Mouse (Mus musculus) urinary bladder, adult 2 months (tissue): Measurements from ENCODE around the gene Tmem203. TPM values are rescaled to one million over a fixed set of nuclear protein-coding genes. Genes with fewer than 3 reads are reported as not detected.

Experiments used
- DNase-seq: peaks from one replicate; pipeline ENCODE4 v3.0.0; 2022; ENCODE audit warnings: low spot score
- polyA plus RNA-seq: library from polyadenylated mRNA; depleted of rRNA; stranded (reverse); fragments of >200 nt; gene quantifications from 2 replicates; pipeline ENCODE4 v1.2.3, GENCODE M21; 2012; rRNA removed

The Tmem203 gene
- polyA plus RNA-seq, 1 experiment, result 34.2 TPM

DNA sequence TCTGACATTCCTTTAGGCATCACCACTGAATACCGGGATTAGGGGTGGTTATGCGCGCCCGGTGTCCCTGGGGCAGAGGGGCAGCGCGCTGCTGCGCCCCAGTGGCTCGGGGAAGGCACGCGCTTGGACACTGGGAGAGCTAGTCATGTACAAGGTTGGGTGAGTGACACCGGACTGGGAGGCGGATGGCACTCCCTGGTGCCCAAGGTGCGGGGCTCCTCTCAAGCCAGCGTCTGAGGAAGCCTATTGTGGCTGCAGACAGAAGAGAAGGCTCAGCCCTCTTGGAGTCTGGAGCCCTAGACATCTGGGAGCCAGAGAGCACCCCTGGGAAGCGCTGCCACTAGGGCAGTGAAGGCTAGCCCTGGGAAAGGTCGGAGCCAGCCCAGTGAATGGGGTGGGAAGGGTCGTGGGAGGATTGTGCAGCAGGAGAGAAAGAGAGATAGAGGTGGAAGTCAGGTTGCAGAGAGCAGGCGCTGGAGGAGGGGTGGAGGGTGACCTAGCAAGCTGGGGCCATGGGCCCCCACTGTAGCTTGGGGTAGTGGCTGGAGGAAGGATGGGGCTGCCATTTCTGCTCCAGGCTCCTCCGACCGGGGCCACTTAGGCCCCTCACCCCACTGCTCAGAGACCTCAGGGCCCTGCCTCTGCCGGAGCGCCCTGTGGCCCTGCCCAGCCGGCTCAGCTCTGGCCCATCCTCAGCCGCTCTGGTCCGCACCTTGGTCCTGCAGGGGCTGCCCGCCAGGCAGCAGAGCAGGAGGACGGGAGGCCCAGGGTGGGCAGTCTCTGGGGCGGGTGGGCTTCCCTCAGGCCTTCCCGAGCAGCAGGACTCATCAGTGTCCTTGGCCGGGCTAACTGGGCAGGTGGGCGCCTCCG is 36.2 kb downstream of the Tmem203 start:
- no peak for DNase-seq

DNA sequence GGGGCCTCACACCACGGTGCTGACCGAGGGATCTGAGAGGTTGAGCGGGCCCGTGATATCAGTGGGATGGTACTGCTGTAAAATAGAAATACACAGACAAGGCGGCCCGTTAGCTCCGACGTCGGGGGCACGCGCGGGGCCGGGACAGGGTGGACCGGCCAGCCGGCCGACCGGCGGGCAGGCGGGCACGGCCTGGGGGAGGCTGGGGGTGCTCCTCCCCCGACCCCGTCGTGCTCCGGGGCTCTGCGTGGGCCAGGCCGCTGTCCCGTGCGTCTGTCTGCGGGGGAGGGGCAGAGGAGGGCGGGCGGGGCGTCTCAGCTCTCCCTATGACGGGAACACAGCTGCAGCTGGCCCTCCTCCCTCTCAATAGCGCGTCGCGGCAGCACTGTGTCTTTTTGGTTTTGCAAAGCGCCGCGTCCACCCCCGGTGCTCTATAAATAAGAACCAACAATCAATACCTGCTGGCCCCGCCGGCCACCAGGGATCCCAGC is 36.9 kb downstream of the Tmem203 start:
- no peak for DNase-seq

DNA sequence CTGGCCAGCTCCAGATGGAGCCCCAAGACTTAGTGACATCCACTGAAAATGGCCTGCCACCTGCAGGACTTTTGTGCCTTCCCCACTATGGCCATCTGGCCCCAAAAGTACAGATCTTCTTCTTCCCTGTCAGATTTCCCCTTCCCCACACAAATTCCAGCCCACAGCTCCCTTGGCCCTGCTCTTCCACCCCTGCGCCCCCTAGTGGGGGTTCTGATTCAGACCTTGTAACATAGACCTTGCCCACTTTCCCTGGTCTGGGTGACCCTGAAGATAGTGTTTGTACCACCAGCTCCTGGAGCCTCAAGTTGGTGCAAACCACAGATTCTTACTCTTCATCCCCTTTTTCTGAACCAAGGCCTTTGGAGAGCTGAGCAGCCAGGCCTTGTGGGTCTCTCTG is 37.6 kb downstream of the Tmem203 start:
- no peak for DNase-seq

DNA sequence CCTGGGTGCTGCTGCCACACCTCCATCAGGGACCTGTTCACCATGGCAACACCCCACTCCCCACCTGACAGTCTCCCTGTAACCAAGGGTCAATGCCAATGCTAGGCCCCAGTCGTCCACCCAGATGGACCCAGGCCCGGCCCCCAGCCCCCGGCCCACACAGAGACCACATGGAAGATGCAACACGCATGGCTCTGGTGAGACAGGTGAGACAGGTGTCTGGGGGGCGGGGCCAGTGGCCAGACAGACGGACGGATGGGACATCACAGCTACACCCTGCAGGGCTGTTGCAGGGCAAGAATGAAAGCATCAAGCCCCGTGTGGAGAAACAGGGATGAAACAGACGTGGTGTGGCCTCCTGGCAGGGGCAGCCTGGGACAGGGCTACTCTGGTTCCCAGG is 38.5 kb downstream of the Tmem203 start:
- DNase-seq, result no peak

DNA sequence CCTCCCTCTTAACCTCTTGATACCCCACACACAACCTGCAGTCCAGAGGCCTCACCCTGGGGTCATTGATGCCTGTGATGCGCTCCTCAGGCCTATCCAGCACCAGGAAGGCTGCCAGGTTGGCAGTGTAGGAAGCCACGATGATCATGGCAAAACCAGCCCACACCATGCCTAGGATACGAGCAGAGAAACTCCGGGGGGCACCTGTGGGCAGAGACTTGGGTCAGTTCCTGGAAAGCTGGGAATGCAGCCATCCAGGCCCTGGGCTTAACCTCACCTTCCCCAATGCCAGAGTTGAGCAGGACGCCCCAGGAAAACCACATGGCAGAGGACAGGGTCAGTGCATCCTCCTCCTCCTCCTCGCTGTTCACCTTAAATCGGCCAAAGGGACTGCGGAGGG is 41.9 kb downstream of the Tmem203 start:
- no peak for DNase-seq

DNA sequence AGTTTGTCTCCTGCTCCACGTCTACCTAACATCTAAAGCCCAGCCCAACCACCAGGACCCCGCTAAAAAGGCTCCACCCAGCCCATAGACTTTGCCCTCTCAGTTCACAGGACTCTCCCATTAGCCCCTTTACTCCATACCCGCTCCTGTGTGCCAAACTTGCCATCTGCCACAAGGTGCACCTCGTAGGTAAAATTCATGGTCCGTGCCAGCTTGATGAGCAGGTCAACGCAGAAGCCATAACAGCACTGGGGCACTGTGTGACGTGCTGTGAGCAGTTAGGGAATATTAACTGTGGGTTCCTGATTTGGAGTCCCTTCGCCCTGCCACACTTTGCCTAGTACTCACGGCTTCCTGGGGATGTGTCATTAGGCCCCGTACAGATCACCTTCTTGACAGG is 42.8 kb downstream of the Tmem203 start:
- DNase-seq, result no peak

DNA sequence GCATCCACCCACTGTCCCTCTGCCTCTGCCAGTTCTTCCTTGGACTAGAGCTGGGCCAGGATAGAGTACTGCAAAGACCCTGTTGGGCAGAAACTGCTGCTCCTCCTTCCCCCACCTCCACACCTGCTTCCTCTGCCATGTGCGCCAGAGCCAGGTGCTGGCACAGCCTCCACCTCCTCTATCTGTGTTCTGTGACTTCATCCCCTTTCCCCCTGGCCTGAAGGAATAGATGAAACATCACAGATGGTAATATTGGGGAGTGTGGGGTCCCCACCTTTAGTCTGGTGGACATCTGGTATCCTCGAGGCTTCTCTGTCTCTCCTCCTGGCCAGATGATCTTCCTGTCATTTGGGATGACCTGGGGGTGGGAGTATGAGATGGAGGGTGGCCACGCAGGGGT is 48.2 kb downstream of the Tmem203 start:
- no peak for DNase-seq

DNA sequence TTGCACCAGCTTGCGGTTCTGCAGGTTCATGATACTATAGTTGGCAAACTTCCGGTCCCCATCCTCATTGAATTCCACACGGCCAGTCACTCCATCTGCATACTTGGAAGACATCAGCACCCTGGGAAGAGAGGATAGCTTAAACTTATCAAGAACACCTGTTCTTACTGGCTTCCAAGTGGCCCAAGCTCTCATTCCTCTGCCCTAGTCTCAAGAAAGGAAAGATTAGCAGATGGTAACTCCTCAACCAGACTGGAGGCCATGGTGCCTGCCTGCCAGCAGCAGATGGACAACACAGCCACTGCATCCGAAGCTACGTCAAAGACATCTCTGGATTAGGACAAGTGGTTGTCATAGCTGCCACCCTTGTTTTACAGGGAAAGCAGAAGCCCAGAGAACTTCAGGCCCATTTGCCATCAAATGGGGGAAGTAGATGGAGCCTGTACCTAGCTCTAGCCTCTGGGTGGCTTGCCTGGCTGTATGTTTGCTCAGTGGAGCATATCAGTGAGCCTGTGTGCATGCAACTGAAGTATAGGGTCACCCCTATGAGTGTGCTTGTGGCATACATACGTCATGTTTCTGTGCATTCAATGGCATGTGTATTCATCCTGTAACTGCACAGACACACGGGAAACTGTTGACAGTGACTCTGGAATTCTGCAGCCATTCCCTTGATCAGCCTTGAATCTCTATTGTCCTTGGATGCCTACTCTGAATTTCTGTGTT is 48.9 kb downstream of the Tmem203 start:
- DNase-seq, result no peak

DNA sequence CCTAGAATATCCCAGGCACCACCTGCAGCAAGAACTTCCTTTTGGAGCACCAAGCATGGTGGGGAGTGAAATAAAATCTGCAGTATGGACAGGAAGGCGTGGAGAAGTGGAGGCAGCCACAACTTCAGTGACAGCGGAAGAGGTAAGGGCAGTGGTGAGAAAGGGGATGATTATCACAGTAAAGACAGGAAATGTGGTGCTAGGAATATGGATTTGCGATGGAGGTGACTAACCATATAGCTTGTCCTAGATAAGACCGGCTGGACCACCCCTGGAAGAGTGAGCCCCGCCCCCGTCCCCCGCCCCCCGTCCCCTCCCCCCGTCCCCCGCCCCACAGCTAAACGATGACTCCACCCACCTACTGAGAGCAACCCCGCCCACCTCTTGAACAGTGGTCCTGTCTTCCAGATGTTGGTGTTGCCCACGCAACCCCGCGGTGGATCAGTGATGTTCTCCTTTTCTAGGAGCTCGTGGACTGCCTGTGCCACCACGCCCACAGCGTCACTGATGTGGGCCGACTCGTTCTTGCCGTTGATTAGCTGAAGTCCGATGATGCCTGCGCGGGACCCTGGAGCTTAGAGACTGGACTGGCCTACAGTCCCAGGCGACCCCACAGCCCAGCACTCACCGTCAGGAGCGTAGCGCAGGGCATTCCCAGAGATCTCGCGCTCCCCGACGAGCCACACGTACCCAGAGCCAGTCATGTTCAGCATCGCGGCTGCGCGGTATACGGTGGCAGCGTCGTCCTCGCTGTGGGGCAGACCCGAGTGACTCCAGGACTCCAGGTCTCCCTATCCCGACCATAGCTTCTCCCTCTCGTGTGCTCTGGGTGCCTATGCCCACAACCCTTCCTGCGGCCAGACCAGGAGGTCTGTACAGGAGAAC is 49.7 kb downstream of the Tmem203 start:
- no peak for DNase-seq

Other genes starting within 250 kb of the Tmem203 start
- gene Nsmf, start 201.1 kb upstream of the Tmem203 start, polyA plus RNA-seq, result 87.4 and 114 TPM in 2 replicates
- 0.03 and 0.07 TPM in 2 replicates for gene Entpd8, start 175.1 kb upstream of the Tmem203 start, polyA plus RNA-seq
- 0.13 and 0.18 TPM in 2 replicates for gene Noxa1, start 160.3 kb upstream of the Tmem203 start, polyA plus RNA-seq
- 50.1 and 60.0 TPM in 2 replicates for gene Nrarp, start 74.7 kb upstream of the Tmem203 start, polyA plus RNA-seq
- 22.6 and 25.3 TPM in 2 replicates for gene Tor4a, start 58.6 kb upstream of the Tmem203 start, polyA plus RNA-seq
- 55.4 and 60.6 TPM in 2 replicates for gene Nelfb, start 44.0 kb upstream of the Tmem203 start, polyA plus RNA-seq
- gene Stpg3, start 40.8 kb upstream of the Tmem203 start, polyA plus RNA-seq, result not detected in 2 replicates
- 0.08 and 0.10 TPM in 2 replicates for gene Fam166a, start 36.7 kb upstream of the Tmem203 start, polyA plus RNA-seq
- gene Tubb4b, start 30.7 kb upstream of the Tmem203 start, polyA plus RNA-seq, result 510 and 610 TPM in 2 replicates
- gene Slc34a3, start 21.1 kb upstream of the Tmem203 start, polyA plus RNA-seq, result 0.03 TPM in 1 of 2 replicates, not detected in the other
- gene Rnf224, start 18.7 kb upstream of the Tmem203 start, polyA plus RNA-seq, result 0.13 and 0.19 TPM in 2 replicates
- gene Rnf208, start 13.2 kb upstream of the Tmem203 start, polyA plus RNA-seq, result 12.9 and 14.1 TPM in 2 replicates
- 2.0 and 2.5 TPM in 2 replicates for gene Cysrt1, start 13.0 kb upstream of the Tmem203 start, polyA plus RNA-seq
- 21.0 and 23.8 TPM in 2 replicates for gene AL732309.1, start 8.6 kb upstream of the Tmem203 start, polyA plus RNA-seq
- 8.0 and 13.6 TPM in 2 replicates for gene Tprn, start 7.2 kb downstream of the Tmem203 start, polyA plus RNA-seq
- gene Ssna1, start 17.0 kb downstream of the Tmem203 start, polyA plus RNA-seq, result 58.8 and 84.8 TPM in 2 replicates
- gene Anapc2, start 17.0 kb downstream of the Tmem203 start, polyA plus RNA-seq, result 84.5 and 88.3 TPM in 2 replicates
- not detected in 2 replicates for gene Tmem210, start 32.7 kb downstream of the Tmem203 start, polyA plus RNA-seq
- gene Lrrc26, start 34.5 kb downstream of the Tmem203 start, polyA plus RNA-seq, result 7.0 and 8.2 TPM in 2 replicates
- gene Grin1, start 63.7 kb downstream of the Tmem203 start, polyA plus RNA-seq, result 1.1 TPM in 2 replicates
- gene Man1b1, start 76.9 kb downstream of the Tmem203 start, polyA plus RNA-seq, result 15.2 and 22.8 TPM in 2 replicates
- gene Dpp7, start 100.9 kb downstream of the Tmem203 start, polyA plus RNA-seq, result 36.0 and 37.3 TPM in 2 replicates
- 36.8 and 38.3 TPM in 2 replicates for gene Uap1l1, start 110.2 kb downstream of the Tmem203 start, polyA plus RNA-seq
- gene Sapcd2, start 116.9 kb downstream of the Tmem203 start, polyA plus RNA-seq, result 1.6 and 2.5 TPM in 2 replicates
- gene Entpd2, start 140.4 kb downstream of the Tmem203 start, polyA plus RNA-seq, result 104 and 107 TPM in 2 replicates
- gene Npdc1, start 143.9 kb downstream of the Tmem203 start, polyA plus RNA-seq, result 103 and 126 TPM in 2 replicates
- gene Fut7, start 167.8 kb downstream of the Tmem203 start, polyA plus RNA-seq, result 0.19 and 0.29 TPM in 2 replicates
- gene Abca2, start 173.3 kb downstream of the Tmem203 start, polyA plus RNA-seq, result 6.3 and 16.4 TPM in 2 replicates
- 0.69 and 2.2 TPM in 2 replicates for gene Clic3, start 201.4 kb downstream of the Tmem203 start, polyA plus RNA-seq
- gene Paxx, start 205.7 kb downstream of the Tmem203 start, polyA plus RNA-seq, result 50.8 and 61.1 TPM in 2 replicates
- 0.38 and 0.74 TPM in 2 replicates for gene Ptgds, start 214.6 kb downstream of the Tmem203 start, polyA plus RNA-seq
- gene Lcn12, start 238.5 kb downstream of the Tmem203 start, polyA plus RNA-seq, result not detected in 2 replicates
- gene Fbxw5, start 245.3 kb downstream of the Tmem203 start, polyA plus RNA-seq, result 15.1 and 36.1 TPM in 2 replicates
- 2.3 and 2.4 TPM in 2 replicates for gene C8g, start 246.3 kb downstream of the Tmem203 start, polyA plus RNA-seq